Mouse (Mus musculus) left cerebral cortex, postnatal 10 days (tissue): ENCODE measurements around the gene Rab6b. TPM values are rescaled to one million over a fixed set of nuclear protein-coding genes. Genes with fewer than 3 reads are reported as not detected.
"Not testable (repeated sequence)": the region's sequence is repeated elsewhere in the genome, so short reads cannot be mapped to it uniquely, and the experiment has no call there.

Experiments
- DNase-seq, 2 experiments: peaks; one replicate each; pipeline ENCODE4 v3.0.0; 2021 to 2022; ENCODE audit warnings: low spot score in 2 of 2, mixed read lengths in 1 of 2; ENCODE audit errors: extremely low spot score in 1 of 2
- intact Hi-C: fragments of 180-260 bp; cut with DNase I; formaldehyde crosslinking; loops from one replicate; pipeline ENCODE4 v1.15.1; 2025
- total RNA-seq, 2 experiments: library from RNA; stranded (reverse); gene quantifications; 2 replicates each; pipeline ENCODE4 v1.2.3; 2021

Gene Rab6b
- total RNA-seq, 2 experiments from 2014 or later, result 623 to 633 TPM

DNA sequence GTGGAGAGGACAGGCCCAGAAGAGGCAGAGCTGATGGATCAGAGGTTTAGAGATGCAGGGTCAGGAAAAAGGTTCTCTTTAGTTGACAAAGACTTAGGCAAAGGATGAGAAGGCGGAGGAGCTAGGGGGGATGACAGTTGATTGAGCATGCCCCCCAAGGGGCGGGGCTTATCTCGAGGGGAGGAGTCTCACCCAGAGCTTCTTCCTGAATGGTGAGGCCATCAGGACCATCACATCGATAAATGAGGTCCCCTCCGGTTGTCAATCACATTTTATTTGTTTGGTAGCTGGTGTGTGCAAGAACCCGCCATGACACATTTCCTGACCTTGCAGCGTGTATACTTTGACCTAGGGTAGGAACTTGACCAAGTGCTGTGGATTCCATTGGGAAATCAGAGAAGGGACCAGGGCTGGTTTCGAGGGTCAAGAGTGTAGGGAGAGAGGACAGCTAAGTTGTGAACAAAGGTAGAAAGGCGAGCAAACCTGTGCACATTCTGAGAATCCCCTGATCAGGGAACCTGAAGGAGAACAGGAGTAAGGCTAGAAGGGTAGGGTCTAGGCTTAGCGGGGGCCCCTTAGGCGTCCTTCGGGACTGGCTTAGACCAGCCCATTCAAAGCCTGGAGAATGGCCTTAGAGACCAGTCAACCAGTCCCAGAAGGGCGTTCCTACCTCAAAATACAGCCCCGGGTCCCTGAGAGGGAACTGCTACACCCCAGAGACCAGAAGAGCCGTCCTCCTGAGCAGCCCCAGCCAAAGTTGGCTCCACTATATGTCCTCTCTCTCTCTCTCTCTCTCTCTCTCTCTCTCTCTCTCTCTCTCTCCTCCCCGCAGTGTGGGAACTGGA is 20.3 kb upstream of the Rab6b start:
- DNase-seq, result peak in 1 of 2 experiments; percentile 34
- intact Hi-C loops, result loop anchor here (5.0 kb wide), 1 partner anchor 86 kb away; no protein-coding TSS in a partner anchor

DNA sequence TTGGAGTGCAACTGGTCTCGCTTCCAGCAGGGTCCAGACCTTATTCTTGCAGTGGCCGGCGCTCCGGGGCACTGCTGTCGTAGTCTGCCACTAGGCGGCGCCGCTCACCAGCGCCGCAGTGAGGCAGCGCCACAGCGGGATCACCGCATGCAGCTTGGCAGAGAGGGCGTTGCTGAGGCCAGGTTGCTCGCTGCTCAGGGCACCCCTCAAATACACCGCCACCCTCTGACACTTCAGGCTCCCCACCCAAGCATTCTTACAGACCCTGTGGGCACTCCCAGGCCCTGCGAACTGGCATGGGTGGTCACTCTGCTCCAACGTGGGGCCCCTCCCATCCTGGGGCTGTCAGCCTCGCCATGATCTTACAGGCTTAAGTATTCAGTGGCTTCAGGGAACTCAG is 19.3 kb upstream of the Rab6b start:
- intact Hi-C loops, result loop anchor here (5.0 kb wide), 1 partner anchor 85 kb away; no protein-coding TSS in a partner anchor
- peak; percentile 52 to 86 for DNase-seq

DNA sequence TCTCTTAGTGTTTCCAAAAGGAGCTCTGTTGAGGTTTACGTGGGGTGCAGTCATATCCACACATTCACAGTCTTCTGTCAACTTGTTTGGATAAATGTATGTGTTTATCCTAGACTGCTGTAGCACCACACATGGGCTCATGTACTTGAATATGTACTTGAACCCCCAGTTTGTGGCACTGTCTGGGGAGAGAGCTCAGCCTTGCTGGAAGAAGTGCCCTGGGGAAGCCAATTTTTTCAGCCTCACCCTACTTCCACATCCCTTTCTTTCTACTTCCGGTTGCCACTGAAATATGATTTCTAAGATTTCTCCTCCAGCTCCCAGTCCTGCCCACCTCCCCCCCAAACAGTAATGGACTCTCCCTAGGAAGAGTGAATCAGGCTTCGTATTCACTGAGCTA is 17.9 kb upstream of the Rab6b start:
- intact Hi-C loops, result loop anchor here (5.0 kb wide), 1 partner anchor 84 kb away; no protein-coding TSS in a partner anchor

DNA sequence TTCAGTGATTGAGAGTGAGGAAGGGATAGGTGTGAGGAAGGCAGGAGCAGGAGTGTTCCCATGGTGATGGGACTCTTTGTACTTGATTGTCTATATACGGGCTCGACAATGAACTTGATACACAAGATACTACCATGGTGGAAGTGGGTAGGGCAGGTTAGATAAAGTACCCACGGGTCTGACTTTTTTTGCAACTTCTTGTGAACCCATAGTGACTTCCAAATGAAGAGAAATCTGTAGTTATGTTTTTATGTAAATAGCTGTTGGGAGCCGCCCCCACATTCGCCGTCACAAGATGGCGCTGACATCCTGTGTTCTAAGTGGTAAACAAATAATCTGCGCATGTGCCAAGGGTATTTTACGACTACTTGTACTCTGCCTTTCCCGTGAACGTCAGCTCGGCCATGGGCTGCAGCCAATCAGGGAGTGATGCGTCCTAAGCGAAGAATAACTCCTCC is 3.2 kb upstream of the Rab6b start:
- intact Hi-C loops, DNase-seq: not testable (repeated sequence)

More for the DNA sequence above, 17.9 kb upstream of the Rab6b start:
- peak in 1 of 2 experiments; percentile 10 for DNase-seq

DNA sequence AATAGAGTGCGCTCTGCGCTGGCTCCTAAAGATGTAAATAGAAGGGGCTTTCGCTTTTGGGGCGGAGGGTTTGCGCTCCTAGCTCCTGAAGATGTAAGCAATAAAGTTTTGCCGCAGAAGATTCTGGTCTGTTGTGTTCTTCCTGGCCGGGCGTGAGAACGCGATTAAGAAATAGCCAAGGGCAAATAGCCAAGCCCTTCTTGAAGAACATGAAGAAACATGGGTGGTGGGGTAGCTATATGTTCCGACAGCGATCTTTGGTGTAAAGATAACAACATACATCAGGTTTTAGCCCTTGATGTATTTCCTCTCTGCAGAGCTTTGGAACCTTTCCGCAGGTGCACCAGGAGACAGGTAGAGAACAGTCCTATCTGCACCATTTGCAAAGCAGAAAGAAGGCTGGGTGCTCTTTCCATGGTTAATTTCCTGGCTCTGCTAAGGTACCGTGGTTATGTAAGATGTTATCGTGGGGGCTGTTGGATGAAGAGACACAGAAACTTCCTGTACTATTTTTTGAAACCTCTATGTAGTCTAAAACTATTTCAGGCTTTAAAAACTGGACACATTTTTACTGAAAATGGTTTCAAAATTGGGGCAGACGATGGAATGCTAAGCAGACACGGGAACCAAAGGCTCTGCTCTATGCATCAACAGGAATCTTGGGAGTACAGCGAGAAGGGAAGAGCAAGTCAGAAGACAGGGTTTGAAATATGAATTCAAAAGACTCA is 2.5 kb upstream of the Rab6b start:
- intact Hi-C loops, result no loop called here
- DNase-seq, result no peak

DNA sequence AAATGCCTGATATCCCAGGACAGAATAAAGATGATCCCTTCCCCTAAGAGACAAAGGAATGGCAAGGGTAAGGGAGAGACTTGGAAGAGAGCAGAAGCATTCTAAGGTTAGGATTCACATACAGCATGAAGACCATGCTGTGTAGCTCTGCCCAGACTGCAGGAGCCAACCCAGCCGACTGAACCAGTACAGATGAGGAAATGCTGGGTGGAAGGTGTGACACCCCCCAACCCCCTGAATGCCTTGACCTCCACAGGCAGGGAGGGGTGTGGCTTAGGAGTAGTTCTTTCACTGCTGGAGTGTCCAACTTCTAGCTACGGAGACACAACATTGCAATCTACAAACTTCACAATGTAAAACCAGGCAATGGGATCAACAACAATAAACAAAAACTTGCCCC is 1.7 kb upstream of the Rab6b start:
- DNase-seq, result no peak
- intact Hi-C loops, result loop anchor here (5.0 kb wide), 1 partner anchor 192 kb away; no protein-coding TSS in a partner anchor

DNA sequence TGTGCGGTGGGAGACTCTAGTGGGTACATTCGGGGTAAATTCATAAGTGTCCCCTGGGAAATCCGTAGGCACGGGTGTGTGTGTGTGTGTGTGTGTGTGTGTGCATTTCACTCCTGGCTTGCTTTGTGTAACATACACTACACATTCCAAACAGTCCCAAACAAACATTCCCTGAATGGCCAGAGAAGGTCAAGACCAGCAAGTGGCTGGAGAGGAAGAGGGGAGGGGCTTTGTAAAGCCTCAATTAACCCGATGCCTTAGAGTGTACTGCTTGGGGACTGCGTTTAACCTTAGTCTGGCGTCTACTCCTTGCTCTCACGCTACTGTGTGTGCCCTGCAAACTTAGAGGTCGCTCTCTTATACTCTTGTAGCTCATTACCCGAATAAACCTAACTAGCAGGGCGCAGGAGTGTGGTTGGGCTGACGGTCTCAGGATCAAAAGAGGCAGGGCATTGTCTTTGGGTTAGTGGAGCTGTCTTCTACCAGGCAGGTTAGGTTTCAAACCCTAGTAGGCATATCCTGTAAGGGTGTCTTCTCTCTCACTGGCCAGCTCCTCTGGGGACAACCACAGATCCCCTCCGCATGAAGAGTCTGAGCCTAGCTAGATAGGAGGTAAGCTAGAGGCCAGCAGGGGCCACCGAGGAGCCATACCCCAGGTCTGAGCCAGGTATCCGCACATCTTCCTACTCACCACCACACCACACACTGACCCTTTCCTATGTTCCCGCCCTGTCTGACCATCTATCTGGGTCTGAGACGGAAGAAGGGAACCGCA is 673 bp upstream of the Rab6b start:
- no peak for DNase-seq
- intact Hi-C loops, result loop anchor here (5.0 kb wide), 1 partner anchor 191 kb away; no protein-coding TSS in a partner anchor

DNA sequence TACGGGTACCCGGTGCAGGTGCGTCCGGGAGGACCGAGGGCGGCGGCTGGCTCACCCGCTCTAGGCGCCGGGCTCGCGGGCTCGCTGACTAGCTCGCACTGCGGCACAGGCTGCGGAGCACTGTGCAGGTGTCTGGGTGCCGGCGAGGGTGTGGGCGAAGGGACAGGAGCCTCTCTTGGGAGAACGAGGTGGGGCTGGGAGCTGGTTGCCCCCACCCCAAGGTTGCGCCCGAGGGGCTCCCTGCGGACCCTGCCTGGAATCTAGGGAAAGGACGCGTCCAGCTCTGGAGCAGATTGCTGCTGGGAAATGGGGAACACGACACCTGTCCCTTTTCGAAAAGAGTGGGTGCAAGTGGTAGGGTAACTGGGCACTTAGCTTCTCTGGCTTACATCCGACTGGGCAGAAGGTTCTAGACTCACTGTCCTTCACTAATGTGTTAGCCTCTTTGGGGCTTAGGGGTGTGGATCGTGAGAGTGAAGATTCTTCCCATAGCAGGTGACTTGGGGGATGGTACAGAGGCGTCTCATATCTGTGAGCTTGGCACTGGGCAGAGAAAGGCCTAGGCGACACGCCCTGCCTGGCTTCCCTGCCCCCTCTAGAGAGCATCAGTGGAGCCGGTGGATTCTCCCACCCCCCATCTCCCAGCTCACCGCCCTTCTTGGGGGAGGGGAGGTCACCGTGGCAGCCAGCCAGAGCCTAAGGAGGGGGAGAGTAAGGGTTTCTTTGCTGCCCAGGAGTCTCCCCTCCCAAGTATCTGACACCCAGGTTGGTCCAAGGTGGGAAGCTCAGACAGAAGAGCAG is 1.1 kb downstream of the Rab6b start:
- DNase-seq, result peak in 1 of 2 experiments; percentile 60
- intact Hi-C loops, result loop anchor here (5.0 kb wide), 1 partner anchor 190 kb away; no protein-coding TSS in a partner anchor

DNA sequence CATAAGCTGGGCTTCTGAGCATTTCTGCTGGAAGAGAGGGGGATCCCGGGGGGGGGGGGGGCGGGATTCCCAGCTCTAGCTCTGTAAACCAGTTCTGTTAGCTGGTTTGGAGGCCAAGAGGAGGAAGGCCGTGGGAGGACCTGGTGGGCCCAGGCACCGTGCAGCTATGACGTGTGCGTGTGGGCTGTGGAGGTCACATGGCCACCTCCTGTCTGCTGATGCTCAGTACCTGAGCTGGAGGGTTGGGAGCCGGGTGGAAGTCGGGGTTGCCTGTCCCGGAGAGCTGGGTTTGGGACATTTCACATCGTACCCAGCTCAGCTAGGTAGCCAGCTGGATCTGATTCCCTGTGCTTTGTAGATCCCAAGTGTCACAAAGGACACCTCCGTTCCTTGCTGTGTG is 1.8 kb downstream of the Rab6b start:
- intact Hi-C loops, result loop anchor here (5.0 kb wide), 1 partner anchor 189 kb away; no protein-coding TSS in a partner anchor
- DNase-seq, result no peak

DNA sequence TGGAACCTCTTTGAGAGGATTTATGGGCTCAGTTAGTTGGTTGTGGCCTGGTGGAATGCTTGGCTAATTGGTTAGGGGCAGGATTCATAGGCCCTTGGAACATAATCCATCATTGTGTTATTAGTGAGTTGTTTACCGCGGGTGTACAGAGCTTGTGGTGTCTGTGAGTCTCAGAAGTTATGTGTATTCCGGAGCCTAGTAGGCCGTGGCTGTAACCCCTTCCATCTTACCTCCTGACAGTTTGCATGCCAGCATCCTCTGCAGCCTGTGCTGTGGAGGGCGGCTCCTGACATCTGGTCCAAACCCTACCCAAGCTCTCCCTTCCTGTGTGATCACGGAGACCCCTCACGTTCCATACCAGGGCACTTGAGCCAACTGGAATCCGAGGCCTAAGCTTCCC is 2.7 kb downstream of the Rab6b start:
- DNase-seq, result no peak
- intact Hi-C loops, result loop anchor here (5.0 kb wide), 1 partner anchor 188 kb away; no protein-coding TSS in a partner anchor

DNA sequence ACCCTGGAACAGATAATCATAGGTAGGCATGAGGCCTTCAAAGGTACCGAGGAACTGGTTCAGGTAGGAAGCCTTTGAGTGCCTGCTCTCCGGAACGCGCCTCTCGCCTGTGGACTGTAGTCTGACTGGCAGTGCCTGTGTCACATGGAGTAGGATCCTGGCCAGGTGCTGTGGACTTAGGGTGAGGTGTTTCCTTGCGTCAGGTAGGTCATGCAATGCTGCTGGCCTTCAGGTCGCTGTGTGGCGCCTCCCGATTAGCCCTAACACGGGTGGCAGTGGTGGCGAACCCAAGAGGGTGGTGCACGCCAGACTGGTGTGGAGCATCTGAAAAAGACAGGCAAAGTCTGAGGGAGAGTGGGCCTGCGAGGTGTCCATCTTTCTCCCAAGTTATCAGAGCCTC is 3.3 kb downstream of the Rab6b start:
- intact Hi-C loops, result loop anchor here (5.0 kb wide), 1 partner anchor 187 kb away; no protein-coding TSS in a partner anchor
- DNase-seq, result peak in 1 of 2 experiments; percentile 20

DNA sequence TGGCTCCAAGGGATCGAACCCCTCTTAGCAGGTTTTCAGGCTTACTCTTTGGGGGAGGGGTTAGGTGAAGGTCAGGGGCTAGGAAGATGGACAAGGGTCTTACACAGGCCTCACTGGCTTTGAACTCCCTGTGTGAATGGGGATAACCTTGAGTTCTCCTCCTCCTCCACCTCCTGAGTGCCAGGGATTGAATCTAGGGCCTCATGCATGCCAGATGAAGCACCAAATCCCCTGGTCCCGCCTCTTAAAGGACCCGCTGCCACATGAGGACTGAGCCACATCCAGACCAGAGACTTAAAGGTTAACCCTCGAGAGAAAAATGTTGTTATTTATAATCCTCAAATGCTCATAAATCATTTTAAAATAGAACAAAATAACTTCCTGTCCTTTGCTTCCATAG is 5.4 kb downstream of the Rab6b start:
- no peak for DNase-seq
- intact Hi-C loops, result no loop called here

DNA sequence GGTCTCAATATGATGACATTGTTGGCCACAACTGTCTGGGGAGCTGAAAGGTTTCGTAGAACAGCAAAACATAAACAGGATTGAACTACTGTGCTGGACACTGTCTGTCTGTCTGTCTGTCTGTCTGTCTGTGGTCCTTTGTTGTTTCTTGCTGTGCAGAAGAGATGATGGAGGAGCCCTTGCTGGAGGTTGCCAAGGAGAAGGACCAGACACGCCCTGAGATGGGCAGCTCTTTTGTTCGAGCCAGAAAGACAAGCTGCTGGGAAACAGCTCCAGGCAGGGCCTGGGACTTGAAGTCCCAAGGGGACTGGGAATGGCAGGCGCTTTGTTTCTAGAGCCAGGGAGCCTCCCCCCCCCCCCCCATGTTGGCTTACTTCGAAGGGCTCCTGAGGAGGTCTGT is 5.9 kb downstream of the Rab6b start:
- DNase-seq, result no peak

DNA sequence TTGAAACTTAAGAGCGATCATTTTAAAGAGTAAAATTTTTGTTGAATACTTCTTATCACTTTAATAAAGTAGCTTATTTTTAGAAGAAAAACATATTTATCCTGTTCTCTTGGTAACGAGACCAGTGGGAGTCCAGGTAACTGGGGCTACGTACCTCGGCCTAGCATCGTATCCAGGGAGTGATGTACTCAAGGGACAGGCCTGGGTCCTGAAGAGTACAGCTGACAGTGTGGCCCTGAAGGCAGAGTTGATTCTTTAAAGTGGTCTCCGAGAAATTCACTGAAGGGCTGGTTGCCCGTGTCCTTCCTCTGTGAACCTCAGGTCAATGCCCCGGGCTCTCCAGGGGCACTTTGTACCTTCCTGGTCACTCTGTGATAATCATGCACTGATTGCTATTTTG is 6.4 kb downstream of the Rab6b start:
- no peak for DNase-seq

More for the DNA sequence above, 5.9 kb downstream of the Rab6b start:
- intact Hi-C loops, result no loop called here

DNA sequence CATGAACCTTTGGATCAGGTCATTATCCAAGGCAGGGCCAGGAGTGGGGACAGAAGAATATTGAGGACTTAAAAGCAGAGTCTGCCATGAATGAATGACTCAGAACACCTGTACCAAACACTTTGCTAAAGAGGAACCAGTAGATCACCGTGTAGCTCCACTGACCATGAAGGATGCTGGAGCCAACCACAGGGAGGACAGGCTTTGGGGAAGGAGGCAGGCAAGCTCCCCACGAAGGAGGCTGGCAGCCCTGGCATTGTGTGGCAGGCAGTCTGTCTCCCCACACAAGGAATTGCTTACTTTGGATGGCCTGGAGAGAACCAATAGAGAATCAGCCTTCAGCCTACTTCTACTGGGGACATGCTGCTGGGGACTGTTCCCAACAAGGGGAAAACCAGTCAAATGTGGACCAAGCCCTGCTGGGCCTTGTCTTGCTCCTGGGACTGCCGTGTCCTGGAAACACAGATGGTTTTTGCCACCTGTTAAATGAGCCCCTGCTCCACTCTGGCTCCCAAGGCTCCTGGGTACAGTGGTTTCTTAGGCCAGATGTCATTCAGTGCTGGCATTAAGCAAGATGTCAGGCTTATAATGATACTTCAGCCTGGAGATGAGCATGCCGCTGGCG is 7.2 kb downstream of the Rab6b start:
- no peak for DNase-seq
- intact Hi-C loops, result no loop called here

More for the DNA sequence above, 6.4 kb downstream of the Rab6b start:
- intact Hi-C loops, result no loop called here

DNA sequence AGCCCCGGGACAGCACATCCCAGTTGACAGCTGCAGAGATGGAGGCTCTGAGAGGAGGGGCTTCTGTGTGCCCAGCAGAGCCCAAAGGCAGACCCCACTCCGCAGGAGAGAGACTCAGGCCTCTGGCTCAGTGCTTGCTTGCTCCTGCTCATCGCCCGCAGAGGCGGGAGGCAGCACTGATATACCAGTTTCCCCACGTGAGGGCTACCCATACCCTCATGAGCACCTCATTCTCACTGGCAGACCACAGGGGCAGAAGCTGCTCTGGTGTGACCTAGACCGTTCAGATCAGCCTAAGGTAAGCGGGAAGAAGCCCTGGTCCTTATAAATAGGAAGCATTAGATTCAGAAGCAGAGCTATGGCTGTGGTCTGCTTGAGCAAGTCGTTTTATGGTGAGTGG is 8.2 kb downstream of the Rab6b start:
- intact Hi-C loops, result no loop called here
- DNase-seq, result no peak

DNA sequence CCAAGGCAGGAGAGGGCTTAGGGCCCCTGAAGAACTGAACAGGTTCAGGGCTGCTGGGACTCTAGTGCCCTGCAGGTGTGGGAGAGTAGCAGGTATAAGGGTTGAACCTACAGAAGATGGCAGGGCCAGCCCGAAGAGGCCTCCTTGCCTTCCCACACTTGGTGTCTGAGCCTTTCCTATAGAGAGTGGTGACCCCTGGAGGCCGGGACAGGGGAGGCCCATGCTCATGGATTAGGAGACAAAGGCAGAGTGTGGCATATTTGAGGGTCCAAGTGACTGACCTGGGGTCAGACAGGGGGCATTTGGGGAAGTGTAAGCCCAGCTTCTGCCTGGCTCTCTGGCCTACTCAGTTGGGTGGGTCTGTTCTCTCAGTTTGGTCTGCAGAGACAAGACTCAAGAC is 8.6 kb downstream of the Rab6b start:
- peak in 1 of 2 experiments; percentile 22 for DNase-seq
- intact Hi-C loops, result no loop called here
